Mouse (Mus musculus) kidney, adult 2 months (tissue): ENCODE measurements around the gene Slc35e3. TPM values are rescaled to one million over a fixed set of nuclear protein-coding genes. Genes with fewer than 3 reads are reported as not detected.

ENCODE experiments used
- DNase-seq: peaks from one replicate; pipeline ENCODE4 v3.0.0; 2021
- H3K27ac ChIP-seq: fragments of 200-500 bp; 2 replicates; pipeline ENCODE4 v1.5.1; 2012; ENCODE audit warnings: low read depth, low read length, control low read depth, inconsistent platforms; ENCODE audit not compliant: insufficient read depth
- H3K27me3 ChIP-seq: fragments of 200-500 bp; replicated peaks from 2 replicates; pipeline ENCODE4 v1.6.1; 2012; ENCODE audit warnings: mild to moderate bottlenecking, moderate library complexity, low read length, inconsistent platforms; ENCODE audit not compliant: control insufficient read depth, insufficient read depth
- H3K36me3 ChIP-seq: fragments of 200-500 bp; 2 replicates; pipeline ENCODE4 v1.6.1; 2012; ENCODE audit warnings: mild to moderate bottlenecking, moderate library complexity, low read length, inconsistent platforms; ENCODE audit not compliant: control insufficient read depth, insufficient read depth
- H3K4me1 ChIP-seq: fragments of 200-500 bp; 2 replicates; pipeline ENCODE4 v1.6.1; 2011; ENCODE audit warnings: low read length; ENCODE audit not compliant: control insufficient read depth, insufficient read depth
- H3K4me3 ChIP-seq: fragments of 200-500 bp; 2 replicates; pipeline ENCODE4 v1.5.1; 2011; ENCODE audit warnings: mild to moderate bottlenecking, low read depth, low read length, control low read depth; ENCODE audit not compliant: insufficient read depth
- CTCF ChIP-seq: fragments of 200-500 bp; conservative IDR thresholded peaks from 2 replicates; pipeline ENCODE4 v1.5.1; 2011; ENCODE audit warnings: low read depth, mild to moderate bottlenecking, control low read depth, low read length, moderate library complexity, mixed read lengths; ENCODE audit not compliant: insufficient read depth, insufficient read length
- POLR2A ChIP-seq: fragments of 200-500 bp; IDR thresholded peaks from one replicate; pipeline ENCODE4 v1.6.1; 2011; ENCODE audit warnings: low read depth, low read length, control low read depth
- WGBS: fragments of 180-500 bp; shearing (Covaris S2); methylation state at CpG from one replicate; pipeline ENCODE4 v1.1.7; 2018; 5-methylcytosine and 5-hydroxymethylcytosine counted together
- polyA plus RNA-seq: library from polyadenylated mRNA; depleted of rRNA; stranded (reverse); fragments of >200 nt; gene quantifications from 2 replicates; pipeline ENCODE4 v1.2.3, GENCODE M21; 2012

The Slc35e3 gene
- polyA plus RNA-seq, 1 experiment, result 37.1 TPM

DNA sequence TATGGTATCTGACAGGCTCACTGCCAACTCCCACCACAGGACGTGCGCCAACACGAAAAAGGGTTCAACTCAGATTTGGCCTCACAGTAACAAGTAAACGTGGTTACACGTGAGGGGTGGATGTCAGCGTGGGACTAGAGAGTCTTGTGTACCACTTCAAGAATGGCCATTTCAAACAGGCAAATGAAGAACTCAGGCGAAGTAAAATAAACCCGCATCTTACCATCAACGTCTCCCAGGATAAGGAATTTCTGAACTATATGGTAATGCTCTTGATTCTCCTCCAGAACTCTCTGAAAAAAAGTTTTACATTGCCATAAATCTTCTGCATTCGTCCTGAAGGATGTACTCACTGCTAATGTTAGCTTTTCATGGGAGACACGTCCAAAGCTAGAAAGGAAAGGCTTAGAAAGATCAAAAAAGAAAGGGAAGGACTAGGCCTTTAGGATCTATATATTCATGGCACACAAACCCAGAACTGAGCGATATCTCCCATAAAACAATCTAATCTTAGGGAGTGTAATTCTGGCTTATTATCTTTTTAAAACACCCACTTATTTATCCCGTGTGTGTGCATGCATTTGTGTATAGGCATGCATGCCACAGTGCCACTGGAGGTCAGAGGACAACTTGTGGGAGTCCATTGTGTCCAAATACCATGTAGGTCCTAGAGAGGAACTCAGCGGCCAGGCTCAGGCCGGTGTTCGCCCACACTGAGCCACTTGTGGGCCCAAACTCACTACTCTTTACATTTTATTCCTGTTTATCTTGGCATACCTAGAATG is 20.1 kb upstream of the Slc35e3 start:
- Histone ChIP-seq H3K27me3 (no peaks in the 10 kb centered on the region), H3K27ac (no peak overlapping the region), H3K4me1 (no peaks in the 10 kb centered on the region; the same call in 1 of the 2 replicates), H3K36me3 (no peaks in the 10 kb centered on the region; the same call in 1 of the 2 replicates), H3K4me3 (no peak overlapping the region)
- no peak for TF ChIP-seq CTCF
- no peak for TF ChIP-seq POLR2A
- DNase-seq, result no peak
- 88% methylated on average over 16 of the region's 16 CpGs for WGBS

DNA sequence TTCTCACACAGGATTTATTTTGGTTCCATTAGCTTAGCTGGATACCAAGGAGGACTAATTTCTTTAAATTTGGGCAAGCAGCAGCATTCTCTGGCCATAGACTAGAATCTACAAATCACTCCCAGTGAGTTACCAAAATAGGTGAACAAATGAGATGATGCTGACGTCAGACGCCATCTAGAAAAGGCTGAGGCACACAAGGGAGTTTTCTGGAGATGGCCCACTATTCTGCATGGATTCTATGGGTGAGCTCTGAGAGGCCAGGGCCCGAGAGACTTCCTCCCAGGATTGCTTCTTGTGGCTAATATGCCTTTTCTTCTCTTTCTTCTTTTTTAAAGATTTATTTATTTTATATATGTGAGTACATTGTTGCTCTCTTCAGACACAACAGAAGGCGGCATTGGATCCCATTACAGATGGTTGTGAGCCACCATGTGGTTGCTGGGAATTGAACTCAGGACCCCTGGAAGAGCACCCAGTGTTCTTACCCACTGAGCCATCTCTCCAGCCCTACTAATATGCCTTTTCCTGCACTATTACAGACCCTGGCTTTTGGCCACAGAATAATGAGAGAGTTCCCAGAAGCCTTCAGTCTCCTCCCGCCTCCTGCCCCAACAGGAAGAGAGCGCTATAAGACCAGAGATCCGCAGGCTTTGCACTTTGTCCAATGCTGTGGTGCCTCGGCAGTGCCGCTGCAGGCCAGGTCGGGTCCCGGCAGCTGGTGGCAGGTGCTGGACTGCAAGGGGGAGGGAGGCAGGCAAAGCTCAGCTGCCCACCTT is 19.1 kb upstream of the Slc35e3 start:
- 95% methylated on average over 11 of the region's 11 CpGs for WGBS
- TF ChIP-seq POLR2A, result no peak
- TF ChIP-seq CTCF, result no peak
- no peak overlapping the region for H3K4me3 ChIP-seq
- H3K36me3 ChIP-seq, result no peaks in the 10 kb centered on the region; the same call in 1 of the 2 replicates
- H3K27me3 ChIP-seq, result no peaks in the 10 kb centered on the region
- H3K27ac ChIP-seq, result no peak overlapping the region
- no peaks in the 10 kb centered on the region; the same call in 1 of the 2 replicates for H3K4me1 ChIP-seq
- no peak for DNase-seq

DNA sequence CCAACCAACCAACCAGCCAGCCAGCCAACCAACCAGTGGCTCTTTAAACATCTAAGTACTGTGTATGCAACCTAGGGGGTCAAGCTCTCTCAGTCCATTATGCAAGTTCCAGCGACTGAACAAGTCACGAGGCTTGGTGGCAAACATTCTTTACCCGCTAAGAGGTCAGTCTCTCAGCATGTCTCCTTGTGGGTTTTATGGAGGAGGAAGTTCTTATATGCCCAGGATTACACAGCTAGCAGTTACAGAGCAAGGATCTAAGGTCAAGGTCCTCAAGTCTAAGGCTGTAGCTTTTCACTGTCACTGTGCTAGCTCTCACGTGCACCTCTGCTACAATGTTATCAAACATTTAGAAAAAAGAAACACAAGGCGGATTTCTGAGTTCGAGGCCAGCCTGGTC is 18.4 kb upstream of the Slc35e3 start:
- no peaks in the 10 kb centered on the region; the same call in 1 of the 2 replicates for H3K4me1 ChIP-seq
- no peaks in the 10 kb centered on the region for H3K27me3 ChIP-seq
- WGBS, result 63% methylated on average over 6 of the region's 6 CpGs
- no peak overlapping the region for H3K27ac ChIP-seq
- no peak overlapping the region for H3K4me3 ChIP-seq
- no peaks in the 10 kb centered on the region; the same call in 1 of the 2 replicates for H3K36me3 ChIP-seq
- peak; percentile 19 for DNase-seq
- no peak for TF ChIP-seq POLR2A
- TF ChIP-seq CTCF, result no peak

DNA sequence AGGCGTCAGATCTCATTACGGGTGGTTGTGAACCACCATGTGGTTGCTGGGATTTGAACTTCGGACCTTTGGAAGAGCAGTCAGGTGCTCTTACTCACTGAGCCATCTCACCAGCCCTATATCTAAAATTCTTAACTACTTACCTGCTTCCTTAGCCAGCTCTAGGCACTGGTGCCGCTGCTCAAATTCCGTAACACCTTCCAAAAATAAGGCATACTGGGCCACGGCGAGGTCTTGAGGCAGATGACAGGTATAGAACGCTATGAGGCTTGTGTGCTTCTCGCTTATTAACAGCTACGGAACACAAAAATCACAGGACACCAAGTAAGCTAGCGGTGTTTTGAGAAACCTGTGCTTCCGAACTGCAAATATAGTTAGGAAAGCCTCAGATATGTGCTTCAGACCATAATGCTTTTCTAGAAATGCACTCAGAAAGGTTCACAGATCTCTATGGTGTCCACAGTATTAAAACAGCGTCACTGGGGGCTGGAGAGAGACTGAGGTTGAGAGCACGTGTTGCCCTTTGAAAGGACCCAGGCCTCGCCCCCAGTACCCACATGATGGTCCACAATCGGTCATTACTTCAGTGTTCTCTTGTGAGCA is 17.5 kb upstream of the Slc35e3 start:
- H3K27ac ChIP-seq, result no peak overlapping the region
- no peak for DNase-seq
- TF ChIP-seq POLR2A, result no peak
- no peak for TF ChIP-seq CTCF
- no peaks in the 10 kb centered on the region for H3K27me3 ChIP-seq
- no peaks in the 10 kb centered on the region; the same call in 1 of the 2 replicates for H3K4me1 ChIP-seq
- no peaks in the 10 kb centered on the region; the same call in none of the 2 replicates for H3K36me3 ChIP-seq
- no peak overlapping the region for H3K4me3 ChIP-seq
- 89% methylated on average over 16 of the region's 16 CpGs for WGBS

DNA sequence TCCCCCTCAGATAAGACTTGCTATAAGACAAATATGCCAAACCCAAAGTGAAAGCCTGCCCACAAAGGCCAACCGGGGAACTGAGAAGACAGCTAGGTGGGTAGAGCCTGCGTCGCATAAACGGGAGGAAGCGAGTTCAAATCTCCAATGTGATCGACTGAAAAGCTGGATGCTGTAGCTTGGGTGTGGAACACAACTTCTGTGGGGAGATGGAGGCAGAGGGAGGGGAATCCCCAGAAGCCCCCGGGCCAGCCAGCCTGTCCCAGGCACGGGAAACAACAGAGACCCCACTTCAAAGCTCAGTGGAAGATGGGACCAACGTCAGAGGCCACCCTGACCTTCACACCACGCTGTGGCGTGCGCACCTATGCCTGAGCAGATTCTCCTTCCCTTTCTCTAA is 16.8 kb upstream of the Slc35e3 start:
- TF ChIP-seq POLR2A, result no peak
- no peak for TF ChIP-seq CTCF
- no peak for DNase-seq
- 96% methylated on average over 12 of the region's 12 CpGs for WGBS
- no peak overlapping the region for H3K4me3 ChIP-seq
- H3K27ac ChIP-seq, result no peak overlapping the region
- H3K4me1 ChIP-seq, result no peaks in the 10 kb centered on the region; the same call in 1 of the 2 replicates
- H3K27me3 ChIP-seq, result no peaks in the 10 kb centered on the region
- no peaks in the 10 kb centered on the region; the same call in none of the 2 replicates for H3K36me3 ChIP-seq

DNA sequence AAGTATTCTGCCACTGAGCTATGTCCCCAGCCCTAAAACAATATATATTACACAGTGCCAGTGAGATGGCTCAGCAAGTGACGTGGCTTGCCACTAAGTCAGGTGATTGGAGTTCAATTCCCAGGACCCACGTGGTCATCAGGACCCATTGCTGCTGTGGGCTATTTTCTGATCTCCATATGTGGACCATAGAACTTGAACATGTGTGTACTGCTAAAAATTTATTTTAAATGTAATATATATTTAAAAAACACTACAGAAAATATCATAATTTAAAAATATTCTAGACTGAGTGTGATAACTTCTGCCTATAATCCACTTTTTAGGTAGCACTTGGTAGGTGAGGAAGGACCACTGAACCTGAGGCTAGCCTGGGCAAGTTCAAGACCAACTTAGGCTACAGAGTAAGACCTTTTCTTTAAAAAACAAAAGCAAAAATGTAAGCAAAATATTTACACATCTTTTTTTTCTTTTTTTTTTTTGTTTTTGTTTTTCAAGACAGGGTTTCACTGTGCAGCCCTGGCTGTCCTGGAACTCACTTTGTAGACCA is 16.2 kb upstream of the Slc35e3 start:
- 95% methylated on average over 2 of the region's 2 CpGs for WGBS
- DNase-seq, result no peak
- Histone ChIP-seq H3K4me3 (no peak overlapping the region), H3K36me3 (no peaks in the 10 kb centered on the region; the same call in none of the 2 replicates), H3K27me3 (no peaks in the 10 kb centered on the region), H3K27ac (no peak overlapping the region), H3K4me1 (no peaks in the 10 kb centered on the region; the same call in 1 of the 2 replicates)
- TF ChIP-seq CTCF (no peak), POLR2A (no peak)
